Mouse (Mus musculus): ENCODE results near the gene Olfr1316.

The Olfr1316 gene

DNA sequence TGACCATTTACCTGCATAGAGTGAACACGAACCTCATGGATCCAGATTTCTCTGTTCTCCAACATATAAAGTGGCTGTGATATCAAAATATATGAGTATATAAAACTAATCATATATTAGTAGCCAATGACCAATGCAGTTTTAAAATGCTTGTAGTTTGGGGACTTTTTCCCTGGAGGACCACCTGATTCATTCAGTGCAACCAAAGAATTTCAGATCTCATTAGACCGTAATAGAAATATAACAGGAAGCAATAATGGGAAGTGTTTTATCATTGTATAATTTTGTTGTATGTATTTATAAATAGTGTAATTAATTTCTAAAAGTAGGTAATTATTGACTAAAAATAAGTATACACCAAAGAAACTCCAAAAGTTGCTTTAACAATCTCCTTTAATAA is at the start of gene Olfr1316:
Olfr1316 (minus strand) TSS at position 101 of the 400 bp plus-strand sequence.
- no peak for DNase-seq (ENCODE audit: extremely low read depth, low read depth)

DNA sequence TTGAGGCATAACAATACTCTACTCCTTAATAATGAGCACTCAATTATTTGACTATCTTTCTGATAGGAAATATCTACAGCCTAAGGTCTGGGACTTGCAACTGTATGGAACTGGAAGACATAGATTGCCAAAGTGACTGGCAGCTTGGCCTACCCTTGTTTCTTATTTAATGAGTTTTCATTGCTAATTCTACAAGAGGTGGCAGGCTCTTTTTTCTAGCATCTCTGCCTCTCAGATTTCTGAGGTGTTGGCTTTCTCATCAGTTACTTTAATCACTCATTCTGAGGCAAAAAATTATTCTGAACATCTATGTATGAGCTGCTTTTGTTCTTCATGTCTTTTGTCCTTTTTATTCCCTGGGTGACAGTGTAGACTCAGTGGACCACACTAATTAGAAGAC is 19.1 kb upstream of the Olfr1316 start, which contains the start of gene Olfr1318:
Olfr1318 (plus strand) TSS at position 301 of the 400 bp plus-strand sequence.
- no peak for DNase-seq (ENCODE audit: extremely low read depth, low read depth)

DNA sequence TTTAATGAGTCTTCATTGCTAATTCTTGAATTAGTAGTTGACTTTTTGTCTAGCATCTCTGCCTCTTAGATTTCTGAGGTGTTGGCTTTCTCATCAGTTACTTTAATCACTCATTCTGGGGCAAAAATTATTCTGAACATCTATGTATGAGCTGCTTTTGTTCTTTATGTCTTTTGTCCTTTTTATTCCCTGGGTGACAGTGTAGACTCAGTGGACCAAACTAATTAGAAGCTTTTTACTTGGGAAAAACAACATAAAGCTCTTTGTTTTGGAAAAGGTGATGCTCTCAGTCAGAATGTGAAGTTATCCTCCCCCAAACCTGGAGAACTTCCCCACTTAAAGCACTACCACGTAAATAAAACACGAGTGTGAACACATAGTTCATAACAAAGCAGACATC is 5.3 kb upstream of the Olfr1316 start, which contains the start of gene Olfr1317:
Olfr1317 (plus strand) TSS at position 301 of the 400 bp plus-strand sequence.
- DNase-seq (ENCODE audit: extremely low read depth, low read depth), result no peak

DNA sequence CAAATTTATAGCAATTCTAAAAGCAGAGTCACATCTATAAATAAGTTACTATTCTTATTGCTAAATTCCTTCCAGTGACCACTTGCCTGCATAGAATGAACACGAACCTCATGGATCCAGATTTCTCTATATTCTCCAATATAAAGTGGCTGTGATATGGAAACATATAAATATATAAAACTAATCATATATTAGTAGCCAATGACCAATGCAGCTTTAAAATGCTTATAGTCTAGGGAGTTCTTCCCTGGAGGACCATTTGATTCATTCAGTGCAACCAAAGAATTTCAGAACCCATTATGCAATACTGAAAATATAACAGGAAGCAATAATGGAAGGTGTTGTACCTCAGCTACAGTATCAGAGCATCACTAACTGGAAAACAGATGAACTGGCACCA is 19.4 kb downstream of the Olfr1316 start, which contains the start of gene Olfr1315-ps1:
Olfr1315-ps1 (minus strand) TSS at position 101 of the 400 bp plus-strand sequence.
- DNase-seq (ENCODE audit: extremely low read depth, low read depth), result no peak

DNA sequence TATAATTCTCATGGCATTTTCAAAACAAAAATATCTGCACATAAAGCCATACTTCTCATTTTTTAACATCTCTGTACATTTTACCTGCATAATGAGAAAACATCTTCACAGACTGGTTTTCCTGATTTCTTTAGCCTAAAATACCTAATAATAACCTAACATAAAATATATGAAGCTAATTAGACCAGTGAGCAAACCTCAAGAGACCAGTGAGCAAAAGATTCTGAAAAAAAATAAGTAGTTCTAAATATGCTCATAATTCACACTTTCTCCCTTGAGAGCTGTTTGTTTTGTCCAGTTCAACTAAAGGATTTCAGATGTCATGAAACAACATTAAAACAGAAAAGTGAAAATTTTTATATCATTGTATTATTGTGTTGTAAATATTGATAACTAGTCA is 38.1 kb downstream of the Olfr1316 start, which contains the start of gene Olfr1314:
Olfr1314 (minus strand) TSS at position 101 of the 400 bp plus-strand sequence.
- DNase-seq (ENCODE audit: extremely low read depth, low read depth), result no peak

DNA sequence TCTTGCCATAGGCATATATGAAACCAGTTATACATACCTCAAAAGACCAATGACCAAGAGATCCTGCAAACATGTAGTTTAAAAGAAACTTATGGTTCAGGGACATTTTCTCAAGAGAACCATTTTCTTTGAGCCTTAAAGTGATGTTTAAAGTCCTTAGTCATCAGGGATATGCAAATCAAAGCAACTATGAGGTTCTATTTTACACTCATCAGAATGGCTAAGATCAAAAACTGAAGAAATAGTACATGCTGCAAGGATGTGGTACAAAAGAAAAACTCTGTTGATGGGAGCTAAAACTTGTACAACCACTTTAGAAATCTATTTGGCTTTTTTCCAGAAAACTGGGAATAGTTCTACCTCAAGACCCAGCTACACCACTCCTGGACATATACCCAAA is 57.0 kb downstream of the Olfr1316 start, which contains the start of gene Olfr1313:
Olfr1313 (minus strand) TSS at position 101 of the 400 bp plus-strand sequence.
- no peak for DNase-seq (ENCODE audit: extremely low read depth, low read depth)
